Mouse (Mus musculus) B cell, adult 2 months (primary cell): ENCODE results near the gene Aif1l.

Experiments
- DNase-seq, 2 experiments: peaks; one replicate each; pipeline ENCODE4 v3.0.0; 2022

Aif1l gene

GRCm38 (mm10) chr2:31950058-31950871 is at the start of gene Aif1l:
Gene Aif1l, plus strand, starts transcription at chr2:31950139.
- peak; percentile 37 to 51 for DNase-seq

DNA sequence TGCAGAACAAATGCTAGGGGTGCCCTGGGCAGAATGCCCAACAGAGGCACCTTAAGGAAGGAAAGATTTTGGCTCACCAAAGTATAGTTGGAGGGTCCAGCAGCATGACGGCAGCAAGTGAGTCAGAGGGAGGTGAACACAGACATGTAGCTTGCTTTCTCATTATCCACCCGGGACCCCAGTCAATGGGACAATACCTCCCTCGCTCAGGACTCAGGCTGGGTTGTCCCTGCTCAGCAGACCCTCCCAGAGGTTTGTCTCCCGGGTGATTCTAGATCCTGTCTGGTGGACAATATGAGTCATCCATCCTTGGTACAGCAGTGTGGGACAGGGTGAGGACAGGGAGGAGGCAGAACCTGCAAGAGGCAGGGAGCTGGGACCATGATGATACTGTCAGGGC is 49.0 kb upstream of the Aif1l start:
- no peak for DNase-seq

DNA sequence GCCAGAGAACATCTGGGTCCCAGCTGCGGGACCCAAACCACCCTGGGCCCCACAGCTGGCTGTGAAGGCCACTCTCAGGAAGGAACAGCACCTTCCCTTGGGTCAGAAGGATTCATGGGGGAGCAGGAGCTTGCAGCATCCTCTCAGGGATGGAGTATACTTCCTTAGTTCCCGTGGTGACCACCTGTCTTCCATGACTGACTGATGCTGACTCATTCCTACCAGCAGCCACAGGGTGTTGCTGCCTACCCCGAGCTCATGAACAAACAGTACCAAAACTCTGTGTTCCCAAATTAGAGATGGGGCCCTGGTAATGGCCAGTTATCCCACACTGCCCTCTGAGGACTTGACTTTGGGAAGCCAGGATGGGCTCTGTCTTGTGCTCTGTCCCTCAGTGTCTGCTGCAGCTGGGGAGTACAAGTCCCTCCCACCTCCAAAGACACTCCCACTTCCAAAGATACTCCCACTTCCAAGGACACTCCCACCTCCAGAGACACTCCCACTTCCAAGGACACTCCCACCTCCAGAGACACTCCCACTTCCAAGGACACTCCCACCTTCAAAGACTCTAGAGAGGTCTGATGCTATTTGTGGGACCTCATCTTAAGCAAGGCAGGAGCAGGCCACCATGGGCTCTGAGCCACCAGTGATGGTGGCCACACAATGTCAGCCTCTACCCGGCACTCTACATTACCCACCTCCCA is 48.1 kb upstream of the Aif1l start:
- no peak for DNase-seq

GRCm38 (mm10) chr2:31904089-31904488 is 45.9 kb upstream of the Aif1l start:
- DNase-seq = no peak

DNA sequence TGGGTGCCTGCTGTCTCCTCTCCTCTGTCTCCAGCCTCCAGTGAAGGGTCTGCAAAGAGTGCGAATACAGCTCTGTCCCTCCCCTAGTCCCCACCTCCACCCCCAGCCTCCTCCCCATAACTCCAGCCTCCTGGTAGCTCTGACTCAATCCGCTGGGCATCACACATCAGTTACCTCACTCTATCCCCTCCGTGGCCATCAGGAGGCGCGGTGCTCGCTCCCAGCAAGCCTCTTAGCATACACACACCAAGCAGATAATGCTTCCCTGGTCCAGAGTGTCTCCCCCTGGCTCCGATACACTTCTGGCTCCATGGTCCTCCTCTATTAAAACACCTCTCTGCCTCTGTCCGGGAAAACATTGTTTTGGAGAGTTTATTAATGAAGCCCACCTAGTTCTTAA is 45.3 kb upstream of the Aif1l start:
- no peak for DNase-seq

- no peak for DNase-seq
These were observed 44.3 kb upstream of the Aif1l start for GRCm38 (mm10) chr2:31905682-31906081.

- no peak for DNase-seq
These were observed 43.5 kb upstream of the Aif1l start for GRCm38 (mm10) chr2:31906407-31906806.

GRCm38 (mm10) chr2:31912575-31912974 is 37.4 kb upstream of the Aif1l start:
- DNase-seq = no peak

DNA sequence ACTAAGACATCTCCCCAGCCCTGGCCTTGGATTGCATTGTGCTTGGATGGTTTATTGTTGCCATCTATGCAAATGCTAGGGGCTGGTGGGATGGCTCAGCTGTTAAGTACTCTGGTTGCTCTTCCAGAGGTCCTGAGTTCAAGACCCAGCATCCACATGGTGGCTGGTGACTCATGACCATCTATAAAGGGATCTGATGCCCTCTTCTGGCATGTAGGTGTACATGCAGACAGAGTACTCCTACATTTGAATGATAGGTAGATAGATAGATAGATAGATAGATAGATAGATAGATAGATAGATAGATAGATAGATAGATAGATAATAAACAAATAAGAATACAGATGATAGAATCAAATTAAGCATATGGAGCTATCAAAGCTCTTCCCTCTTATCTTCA is 35.7 kb upstream of the Aif1l start:
- DNase-seq = peak; percentile 13 to 26

GRCm38 (mm10) chr2:31915112-31915511 is 34.8 kb upstream of the Aif1l start:
- DNase-seq = peak; percentile 77 to 78

- DNase-seq = peak; percentile 28 to 34
These were observed 32.3 kb upstream of the Aif1l start for GRCm38 (mm10) chr2:31917636-31918035.

DNA sequence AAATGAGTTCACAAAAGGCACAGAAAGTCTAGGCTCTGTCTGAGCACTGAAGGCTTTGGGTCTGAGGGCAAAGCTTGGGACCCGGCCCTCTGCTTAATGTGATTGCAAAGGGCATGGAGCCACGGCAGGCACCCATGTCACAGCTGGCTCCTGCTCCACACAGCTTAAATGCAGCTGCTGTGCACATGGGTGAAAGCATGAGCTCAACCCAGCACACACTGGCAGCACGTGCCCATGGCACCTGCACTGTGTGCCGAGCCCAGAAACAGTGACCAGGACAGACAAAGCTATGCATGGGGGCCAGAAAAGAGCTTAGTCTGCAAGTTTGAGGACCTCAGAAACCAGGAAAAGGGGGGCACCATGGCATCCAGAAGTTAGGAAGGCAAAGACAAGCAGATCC is 26.3 kb upstream of the Aif1l start:
- no peak for DNase-seq

- DNase-seq = no peak
These were observed 25.1 kb upstream of the Aif1l start for GRCm38 (mm10) chr2:31924811-31925210.

- no peak for DNase-seq
These were observed 24.0 kb upstream of the Aif1l start for GRCm38 (mm10) chr2:31925936-31926335.

DNA sequence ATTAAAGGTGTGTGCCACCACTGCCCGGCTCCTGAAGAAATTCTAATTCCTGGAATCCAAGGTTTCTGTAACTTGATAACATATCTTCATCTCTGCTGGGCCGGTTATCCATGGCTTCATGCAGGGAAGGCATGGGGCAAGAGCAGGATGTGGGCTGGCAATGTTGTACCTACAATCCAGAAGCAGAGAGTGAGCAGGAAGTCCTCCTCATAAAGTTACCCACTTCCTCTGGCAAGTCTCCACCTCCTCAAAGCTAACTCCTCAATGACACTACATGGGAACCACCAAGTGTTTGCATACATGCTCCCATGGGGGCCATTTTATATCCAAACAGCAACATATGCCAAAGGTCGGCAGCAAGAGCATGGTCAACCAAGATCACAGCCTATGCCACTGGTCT is 20.3 kb upstream of the Aif1l start:
- no peak for DNase-seq

- no peak for DNase-seq
These were observed 15.4 kb upstream of the Aif1l start for GRCm38 (mm10) chr2:31934551-31934950.

GRCm38 (mm10) chr2:31935054-31935453 is 14.9 kb upstream of the Aif1l start:
- DNase-seq = no peak

GRCm38 (mm10) chr2:31938298-31938697 is 11.6 kb upstream of the Aif1l start:
- no peak for DNase-seq

- no peak for DNase-seq
These were observed 6.9 kb upstream of the Aif1l start for GRCm38 (mm10) chr2:31943011-31943410.

DNA sequence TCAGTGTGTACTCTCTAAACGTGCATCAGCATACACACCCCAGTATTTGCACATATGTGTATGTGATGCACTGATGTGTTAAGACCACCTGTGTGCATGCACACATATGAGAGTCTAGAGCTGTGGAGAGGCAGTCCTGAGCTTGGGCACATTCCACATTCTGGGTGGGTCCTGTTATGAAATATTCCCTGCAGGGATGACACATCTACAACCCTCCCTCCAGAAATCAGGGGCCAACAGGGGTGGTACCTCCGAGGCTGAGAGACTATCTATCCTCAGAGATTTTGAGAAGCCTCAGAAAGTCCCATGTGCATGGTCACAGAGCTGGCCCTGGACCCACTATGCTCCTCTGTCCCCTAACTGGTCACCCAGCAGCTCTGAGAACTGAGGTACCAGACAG is 4.4 kb upstream of the Aif1l start:
- no peak for DNase-seq

GRCm38 (mm10) chr2:31948392-31948791 is 1.5 kb upstream of the Aif1l start:
- DNase-seq = no peak

DNA sequence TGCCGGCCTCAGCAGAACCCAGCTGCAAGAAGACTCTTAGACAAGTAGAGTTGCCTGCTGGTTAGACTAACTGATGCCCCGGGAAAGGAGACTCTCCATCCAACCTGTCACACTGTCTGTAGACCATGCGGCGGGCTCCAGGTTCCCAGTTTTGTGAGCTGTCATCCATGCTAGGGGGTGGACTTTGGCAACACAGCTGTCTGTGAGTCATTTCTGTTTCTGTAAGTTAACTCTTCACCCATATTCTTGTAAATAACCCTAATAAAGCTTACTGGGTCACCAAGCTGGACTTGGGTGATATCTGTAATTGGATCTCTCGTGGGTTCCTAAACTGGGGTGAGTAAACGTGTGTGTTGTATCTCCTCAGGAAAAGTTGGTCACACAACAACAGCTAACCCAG is 1.1 kb upstream of the Aif1l start:
- DNase-seq = no peak

GRCm38 (mm10) chr2:31950966-31951365 is 1.0 kb downstream of the Aif1l start:
- DNase-seq = no peak

DNA sequence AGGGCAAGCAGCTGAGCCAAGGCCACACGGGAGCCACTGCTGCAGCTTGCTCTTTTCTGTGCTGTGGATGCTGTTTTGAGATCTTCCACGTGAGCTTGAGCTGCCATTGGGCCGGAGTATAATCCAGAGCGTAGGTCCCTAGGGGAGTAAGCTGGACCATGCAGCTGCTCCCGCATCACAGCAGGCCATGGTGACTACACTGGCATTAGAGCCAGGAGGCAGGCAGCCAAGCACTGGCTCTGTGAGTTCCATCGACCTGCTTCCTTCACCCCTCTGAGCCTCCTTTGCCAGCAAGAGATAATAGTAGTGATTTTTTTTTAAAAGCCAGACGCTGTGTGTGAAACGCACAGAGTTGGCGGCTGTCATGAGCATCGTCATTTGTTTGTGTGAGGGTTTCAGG is 2.3 kb downstream of the Aif1l start:
- no peak for DNase-seq
